ENCODE assay signal across 26 mouse cellular contexts in genomic region chr11:37115188-37115587, GRCm38 (mm10).
A peak's percentile ranks its signal among the peaks of the same experiment; 100 is the strongest.
DNase-seq lines count a peak whose midpoint lies in the region; ATAC-seq and TF ChIP-seq lines count a peak whose summit lies in the region.
"Had no signal": no experiment of that assay in that cellular context is flagged by ENCODE, and none has a peak within 500 bp of the region (broad histone marks: within the 10 kb centered on the region; RNA-seq: fewer than 3 reads in every experiment).

No protein-coding gene starts in this region.

- no peaks in the 10 kb centered on the region for H3K4me1 ChIP-seq in embryonic facial prominence, embryonic 14.5 days (ENCODE audit: control insufficient read depth, insufficient read depth, low read length)
- 0 out of 2 replicates have a peak, but pooled peaks cover 4% of the 10 kb centered on the region for H3K4me1 ChIP-seq in embryonic facial prominence, embryonic 10.5 days
- no peaks in the 10 kb centered on the region for H3K4me1 ChIP-seq in kidney, postnatal 0 days (replicated peaks; ENCODE audit: insufficient read depth, low read length)
- H3K4me1 ChIP-seq: embryonic facial prominence, embryonic 12.5 days; forebrain, embryonic 12.5 days; hindbrain, embryonic 10.5 days had no signal

- H3K4me3 ChIP-seq in embryonic facial prominence, embryonic 14.5 days (ENCODE audit: low read depth, low read length) = no peak overlapping the region
- no peak overlapping the region for H3K4me3 ChIP-seq in embryonic facial prominence, embryonic 10.5 days
- H3K4me3 ChIP-seq in kidney, postnatal 0 days (replicated peaks; ENCODE audit: low read depth, low read length) = no peak overlapping the region
- H3K4me3 ChIP-seq: embryonic facial prominence, embryonic 12.5 days; erythroblast, embryonic 14.5 days; forebrain, embryonic 12.5 days; forebrain, embryonic 15.5 days; heart, embryonic 12.5 days; heart, embryonic 15.5 days; hindbrain, embryonic 10.5 days; hindbrain, embryonic 13.5 days had no signal

- ATAC-seq in embryonic facial prominence, embryonic 14.5 days (ENCODE audit: low read depth) = no peak
- no peak for ATAC-seq in kidney, postnatal 0 days (replicated peaks; ENCODE audit: low FRiP score, low read depth)
- ATAC-seq: forebrain, embryonic 15.5 days; hindbrain, embryonic 16.5 days; Patski had no signal

- no peak for TF ChIP-seq CTCF in kidney, postnatal 0 days (IDR thresholded peaks at IDR 0.05; ENCODE audit: low read depth)

- WGBS in embryonic facial prominence, embryonic 14.5 days = 36% methylated on average over 4 of the region's 4 CpGs
- WGBS in embryonic facial prominence, embryonic 10.5 days = 75% methylated on average over 4 of the region's 4 CpGs
- WGBS in kidney, postnatal 0 days = 22% methylated on average over 4 of the region's 4 CpGs

- peak; percentile 10 for DNase-seq in embryonic facial prominence, embryonic 14.5 days (ENCODE audit: low spot score)
- no peak for DNase-seq in embryonic facial prominence, embryonic 10.5 days (ENCODE audit: low spot score)
- peak; percentile 66 for DNase-seq in kidney, postnatal 0 days (ENCODE audit: low spot score)
- DNase-seq in kidney, adult 9 months = no peak
- peak; percentile 47 to 51 for DNase-seq in kidney, postnatal 4 days
- no peak for DNase-seq in kidney, adult 18-20 months
- no peak for DNase-seq in adrenal gland, postnatal 14 days
- DNase-seq: adrenal gland, postnatal 10 days; B cell, adult 2 months; cerebellum, adult 11 months; cerebellum, adult 8-10 months; gastrocnemius, postnatal 25 days; heart, adult 18-20 months; heart, postnatal 36 days had no signal

- H3K27ac ChIP-seq in embryonic facial prominence, embryonic 14.5 days (replicated peaks; ENCODE audit: low read depth, low read length) = no peak overlapping the region
- no peak overlapping the region for H3K27ac ChIP-seq in embryonic facial prominence, embryonic 10.5 days (replicated peaks)
- H3K27ac ChIP-seq in kidney, postnatal 0 days = no peak overlapping the region
- H3K27ac ChIP-seq: embryonic facial prominence, embryonic 12.5 days; forebrain, embryonic 12.5 days; forebrain, embryonic 15.5 days; heart, embryonic 15.5 days; hindbrain, embryonic 10.5 days; hindbrain, embryonic 13.5 days had no signal

- no peak overlapping the region for H3K4me2 ChIP-seq in embryonic facial prominence, embryonic 14.5 days (ENCODE audit: low read depth, low read length)
- H3K4me2 ChIP-seq in kidney, postnatal 0 days (ENCODE audit: low read length) = no peak overlapping the region
- H3K4me2 ChIP-seq: embryonic facial prominence, embryonic 12.5 days; forebrain, embryonic 12.5 days; forebrain, embryonic 15.5 days; heart, embryonic 12.5 days; heart, embryonic 15.5 days; hindbrain, embryonic 13.5 days had no signal

- no peaks in the 10 kb centered on the region for H3K9me3 ChIP-seq in embryonic facial prominence, embryonic 14.5 days (ENCODE audit: control insufficient read depth, low read length)
- no peaks in the 10 kb centered on the region for H3K9me3 ChIP-seq in embryonic facial prominence, embryonic 10.5 days
- no peaks in the 10 kb centered on the region for H3K9me3 ChIP-seq in kidney, postnatal 0 days (replicated peaks; ENCODE audit: low read length)
- H3K9me3 ChIP-seq: embryonic facial prominence, embryonic 12.5 days; forebrain, embryonic 12.5 days; forebrain, embryonic 15.5 days; heart, embryonic 12.5 days; heart, embryonic 15.5 days; hindbrain, embryonic 10.5 days; hindbrain, embryonic 13.5 days had no signal

- no peak overlapping the region for H3K9ac ChIP-seq in embryonic facial prominence, embryonic 14.5 days (ENCODE audit: low read depth, low read length)
- H3K9ac ChIP-seq in kidney, postnatal 0 days (ENCODE audit: low read depth, low read length) = no peak overlapping the region
- H3K9ac ChIP-seq: embryonic facial prominence, embryonic 12.5 days; forebrain, embryonic 12.5 days; forebrain, embryonic 15.5 days; heart, embryonic 12.5 days; heart, embryonic 15.5 days; hindbrain, embryonic 13.5 days had no signal

- H3K36me3 ChIP-seq in embryonic facial prominence, embryonic 14.5 days (ENCODE audit: control insufficient read depth, insufficient read depth, low read length) = no peaks in the 10 kb centered on the region
- H3K36me3 ChIP-seq in embryonic facial prominence, embryonic 10.5 days (replicated peaks) = no peaks in the 10 kb centered on the region
- H3K36me3 ChIP-seq in kidney, postnatal 0 days (ENCODE audit: insufficient read depth, low read length) = no peaks in the 10 kb centered on the region
- H3K36me3 ChIP-seq: embryonic facial prominence, embryonic 12.5 days; forebrain, embryonic 12.5 days; forebrain, embryonic 15.5 days; G1E; heart, embryonic 12.5 days; heart, embryonic 15.5 days; hindbrain, embryonic 10.5 days; hindbrain, embryonic 13.5 days had no signal

- H3K27me3 ChIP-seq in embryonic facial prominence, embryonic 14.5 days (replicated peaks; ENCODE audit: control insufficient read depth, insufficient read depth, low read length) = no peaks in the 10 kb centered on the region
- no peaks in the 10 kb centered on the region for H3K27me3 ChIP-seq in embryonic facial prominence, embryonic 10.5 days (replicated peaks; ENCODE audit: low read depth, poor library complexity, severe bottlenecking)
- H3K27me3 ChIP-seq in kidney, postnatal 0 days (ENCODE audit: insufficient read depth, low read length) = no peaks in the 10 kb centered on the region
- H3K27me3 ChIP-seq: CH12.LX; embryonic facial prominence, embryonic 12.5 days; forebrain, embryonic 12.5 days; forebrain, embryonic 15.5 days; heart, embryonic 12.5 days; heart, embryonic 15.5 days; hindbrain, embryonic 13.5 days had no signal

Comparison
In these comparisons a context has a peak if more than half of its experiments do, and no peak if none do; other contexts are left out.
1. DNase-seq: peak in embryonic facial prominence, embryonic 14.5 days (single experiment), kidney, postnatal 0 days (single experiment) and kidney, postnatal 4 days (2 of 2); none in embryonic facial prominence, embryonic 10.5 days (single experiment), kidney, adult 9 months (single experiment), kidney, adult 18-20 months (single experiment) and adrenal gland, postnatal 14 days (single experiment).